Mouse (Mus musculus) liver, adult 2 months (tissue): ENCODE measurements around the gene Clmp.

ENCODE experiments used
- CTCF ChIP-seq: fragments of 200-500 bp; IDR thresholded peaks from 2 replicates; pipeline ENCODE4 v1.5.1; 2011; ENCODE audit warnings: low read depth, low read length, control low read depth
- POLR2A ChIP-seq: fragments of 200-500 bp; IDR thresholded peaks from 2 replicates; pipeline ENCODE4 v1.6.1; 2011; ENCODE audit warnings: low read length, control low read depth; ENCODE audit not compliant: insufficient read depth; ENCODE audit errors: extremely low read depth

DNA sequence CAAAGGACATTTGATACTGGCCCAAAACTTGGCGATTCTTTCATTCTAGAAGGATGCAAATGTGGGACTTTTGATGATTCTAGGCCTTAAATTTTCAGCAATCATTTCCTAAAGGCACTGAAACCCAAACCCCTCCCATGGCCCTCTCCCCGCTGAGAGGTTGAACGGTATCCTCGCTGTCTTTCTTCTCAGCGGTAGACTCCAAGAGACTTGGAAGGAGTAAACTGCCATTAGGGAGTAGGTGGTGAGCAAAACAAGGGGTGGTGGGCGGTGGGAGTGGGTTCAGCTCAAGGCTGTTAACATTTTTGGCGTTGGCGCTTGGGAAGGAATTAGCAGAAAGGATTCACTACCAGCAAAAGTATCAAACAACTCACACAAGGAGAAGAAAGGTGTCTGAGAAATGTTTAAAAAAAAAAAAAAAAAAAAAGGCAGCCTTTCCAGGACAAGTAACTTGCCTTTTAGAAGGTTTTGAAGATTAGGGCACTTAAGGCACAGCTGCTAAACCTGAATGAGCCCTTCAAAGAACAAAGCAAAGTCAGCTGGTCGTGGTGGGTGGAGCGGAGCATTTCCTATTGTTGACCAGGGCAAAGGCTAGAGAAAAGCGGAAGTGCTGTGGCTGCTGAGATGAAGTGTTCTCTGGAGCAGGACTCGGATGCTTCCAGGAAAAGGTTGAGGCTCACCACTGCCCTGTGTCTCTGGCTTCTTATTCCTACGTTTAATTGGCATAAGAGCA lies 98.0 kb downstream of the Clmp start:
- no peak for TF ChIP-seq POLR2A
- TF ChIP-seq CTCF, result no peak
